8 mouse cellular contexts compared by ENCODE assay signal in the genomic region with DNA sequence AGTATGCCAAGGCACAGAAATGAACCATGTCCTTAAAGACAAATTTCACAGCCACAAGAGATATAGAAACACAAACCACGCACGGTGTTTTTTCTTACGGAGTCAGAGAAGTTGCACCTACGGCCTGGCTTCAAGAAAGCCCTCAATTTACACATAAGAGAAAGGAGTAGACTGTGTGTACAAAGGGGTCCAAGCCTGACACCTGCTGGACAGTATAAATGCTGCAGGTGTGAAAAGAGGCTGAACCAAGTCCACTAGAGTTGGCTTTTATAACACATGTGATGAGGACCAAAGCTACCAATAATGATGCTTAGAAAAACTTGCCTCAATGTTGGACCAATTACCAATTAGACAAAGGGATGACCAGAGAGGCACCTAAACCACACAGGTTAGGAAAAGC. TPM values are rescaled to one million over a fixed set of nuclear protein-coding genes. Genes with fewer than 3 reads are reported as not detected.
DNase-seq lines count a peak whose midpoint lies in the region; ATAC-seq and TF ChIP-seq lines count a peak whose summit lies in the region.

No protein-coding gene starts in this region.

- no peaks in the 10 kb centered on the region for H3K27me3 ChIP-seq in forebrain, embryonic 13.5 days
- no peaks in the 10 kb centered on the region for H3K27me3 ChIP-seq in limb, embryonic 14.5 days (ENCODE audit: control insufficient read depth, insufficient read depth, low read length)
- H3K27me3 ChIP-seq in neural tube, embryonic 11.5 days (ENCODE audit: control insufficient read depth, insufficient read depth, low read length) = no peaks in the 10 kb centered on the region

- peak overlapping the region; percentile 71; the same call in 1 of the 2 replicates for H3K4me2 ChIP-seq in forebrain, embryonic 13.5 days
- no peak overlapping the region for H3K4me2 ChIP-seq in limb, embryonic 14.5 days (replicated peaks; ENCODE audit: low read depth, low read length, severe bottlenecking)
- no peak overlapping the region for H3K4me2 ChIP-seq in neural tube, embryonic 11.5 days (ENCODE audit: low read depth)

- H3K36me3 ChIP-seq in forebrain, embryonic 13.5 days (ENCODE audit: poor library complexity, severe bottlenecking) = peaks cover 34% of the 10 kb centered on the region
- H3K36me3 ChIP-seq in limb, embryonic 14.5 days (ENCODE audit: control insufficient read depth, insufficient read depth, low read length) = peaks cover 27% of the 10 kb centered on the region
- peaks cover 2% of the 10 kb centered on the region for H3K36me3 ChIP-seq in neural tube, embryonic 11.5 days (ENCODE audit: control insufficient read depth, insufficient read depth, low read length)

- TF ChIP-seq POLR2A in limb, embryonic 14.5 days (IDR thresholded peaks at IDR 0.05; ENCODE audit: borderline replicate concordance, extremely low read depth, insufficient read depth, insufficient read length) = no peak

- no peak overlapping the region for H3K27ac ChIP-seq in forebrain, embryonic 13.5 days
- no peak overlapping the region for H3K27ac ChIP-seq in limb, embryonic 14.5 days (replicated peaks; ENCODE audit: low read depth, low read length)
- no peak overlapping the region for H3K27ac ChIP-seq in neural tube, embryonic 11.5 days (ENCODE audit: low read depth, low read length)

- DNase-seq in urinary bladder, postnatal 14 days (ENCODE audit: low spot score) = peak; percentile 59
- DNase-seq in urinary bladder, postnatal 10 days (ENCODE audit: low spot score) = no peak
- peak; percentile 59 for DNase-seq in c-Kit-positive CD71-positive TER-119-negative erythroid progenitor cells, embryonic 14.5 days (ENCODE audit: low read depth)
- peak; percentile 75 for DNase-seq in kidney, adult 9 months
- peak; percentile 62 for DNase-seq in limb, embryonic 14.5 days (ENCODE audit: low spot score)
- DNase-seq in neural tube, embryonic 11.5 days (ENCODE audit: low spot score) = peak; percentile 67
- peak; percentile 40 to 57 for DNase-seq in thymus, postnatal 10 days (ENCODE audit: low spot score in 2 of 2)

- 0 out of 2 replicates have a peak, but pooled peaks have one; percentile 23 for ATAC-seq in forebrain, embryonic 13.5 days
- peak; percentile 20; the same call in 1 of the 2 replicates for ATAC-seq in limb, embryonic 14.5 days (ENCODE audit: low FRiP score, low read depth)
- ATAC-seq in neural tube, embryonic 11.5 days (ENCODE audit: insufficient read depth, low FRiP score, low TSS enrichment) = no peak

- 50% methylated on average over 4 of the region's 4 CpGs for WGBS in forebrain, embryonic 13.5 days
- WGBS in limb, embryonic 14.5 days = 54% methylated on average over 4 of the region's 4 CpGs
- 79% methylated on average over 4 of the region's 4 CpGs for WGBS in neural tube, embryonic 11.5 days

- peaks cover 35% of the 10 kb centered on the region for H3K4me1 ChIP-seq in forebrain, embryonic 13.5 days
- peaks cover 14% of the 10 kb centered on the region; the same call in 1 of the 2 replicates for H3K4me1 ChIP-seq in limb, embryonic 14.5 days (ENCODE audit: control insufficient read depth, insufficient read depth, low read length)
- peaks cover 5% of the 10 kb centered on the region; the same call in 1 of the 2 replicates for H3K4me1 ChIP-seq in neural tube, embryonic 11.5 days (ENCODE audit: control insufficient read depth, insufficient read depth, low read length)

- no peak overlapping the region for H3K9ac ChIP-seq in forebrain, embryonic 13.5 days
- H3K9ac ChIP-seq in limb, embryonic 14.5 days (ENCODE audit: low read depth, low read length, severe bottlenecking) = no peak overlapping the region
- no peak overlapping the region for H3K9ac ChIP-seq in neural tube, embryonic 11.5 days (ENCODE audit: low read length)

- no peaks in the 10 kb centered on the region for H3K9me3 ChIP-seq in forebrain, embryonic 13.5 days (replicated peaks)
- H3K9me3 ChIP-seq in limb, embryonic 14.5 days (ENCODE audit: control insufficient read depth, low read length) = no peaks in the 10 kb centered on the region
- no peaks in the 10 kb centered on the region for H3K9me3 ChIP-seq in neural tube, embryonic 11.5 days (ENCODE audit: control insufficient read depth, low read length)

- no peak overlapping the region for H3K4me3 ChIP-seq in forebrain, embryonic 13.5 days
- no peak overlapping the region for H3K4me3 ChIP-seq in limb, embryonic 14.5 days (replicated peaks; ENCODE audit: low read length)
- no peak overlapping the region for H3K4me3 ChIP-seq in neural tube, embryonic 11.5 days (ENCODE audit: low read depth, low read length)

RNA-seq across cellular contexts. Expression of gene Cep78, which starts 2.9 kb away (rescaled TPM):
- 49.9 and 57.5 TPM in 2 replicates for polyA plus RNA-seq in forebrain, embryonic 13.5 days (2015; fragmentation: Nextera tagmentation; extraction: Ambion mirVana)
- polyA plus RNA-seq in limb, embryonic 14.5 days (2012; rRNA removed) = 13.9 and 16.0 TPM in 2 replicates
- polyA plus RNA-seq in limb, embryonic 14.5 days (2014; fragmentation: Nextera tagmentation; extraction: Ambion mirVana) = 22.5 and 25.3 TPM in 2 replicates
- polyA plus RNA-seq in neural tube, embryonic 11.5 days (2014; fragmentation: Nextera tagmentation; extraction: Ambion mirVana) = 50.9 and 54.8 TPM in 2 replicates

RNA-seq across cellular contexts. Expression of gene Psat1, which starts 34.7 kb away (rescaled TPM):
- 178 and 188 TPM in 2 replicates for polyA plus RNA-seq in forebrain, embryonic 13.5 days (2015; fragmentation: Nextera tagmentation; extraction: Ambion mirVana)
- 71.5 and 76.0 TPM in 2 replicates for polyA plus RNA-seq in limb, embryonic 14.5 days (2012; rRNA removed)
- 99.2 and 119 TPM in 2 replicates for polyA plus RNA-seq in limb, embryonic 14.5 days (2014; fragmentation: Nextera tagmentation; extraction: Ambion mirVana)
- polyA plus RNA-seq in neural tube, embryonic 11.5 days (2014; fragmentation: Nextera tagmentation; extraction: Ambion mirVana) = 112 and 115 TPM in 2 replicates
